Mouse (Mus musculus) midbrain, embryonic 14.5 days (tissue): ENCODE measurements around the gene Med28. TPM values are rescaled to one million over a fixed set of nuclear protein-coding genes. Genes with fewer than 3 reads are reported as not detected.

Source experiments
- ATAC-seq: fragments of 200-750 bp; cut with Nextera tagmentation; 2 replicates; pipeline ENCODE4 v1.8.0; 2017; ENCODE audit warnings: moderate number of reproducible peaks, moderate library complexity; ENCODE audit not compliant: low FRiP score, low TSS enrichment
- DNase-seq: peaks from one replicate; pipeline ENCODE4 v3.0.0-alpha.2; 2015
- H3K27ac ChIP-seq: fragments of 300-500 bp; sonication (generic); replicated peaks from 2 replicates; pipeline ENCODE4 v1.5.1; 2014; ENCODE audit warnings: mild to moderate bottlenecking, low read depth, low read length, moderate library complexity
- H3K27me3 ChIP-seq: fragments of 300-500 bp; sonication (generic); 2 replicates; pipeline ENCODE4 v1.6.1; 2014; ENCODE audit warnings: low read length, control low read depth, mixed read lengths; ENCODE audit not compliant: control insufficient read depth, insufficient read depth
- H3K36me3 ChIP-seq: fragments of 300-500 bp; sonication (generic); 2 replicates; pipeline ENCODE4 v1.6.1; 2014; ENCODE audit warnings: low read length, control low read depth; ENCODE audit not compliant: control insufficient read depth, insufficient read depth
- H3K4me1 ChIP-seq: fragments of 300-500 bp; sonication (generic); 2 replicates; pipeline ENCODE4 v1.6.1; 2014; ENCODE audit warnings: mild to moderate bottlenecking, antibody characterized with exemption, low read length, control low read depth; ENCODE audit not compliant: control insufficient read depth, insufficient read depth
- H3K4me2 ChIP-seq: fragments of 300-500 bp; sonication (generic); 2 replicates; pipeline ENCODE4 v1.6.1; 2014; ENCODE audit warnings: mild to moderate bottlenecking, low read length, moderate library complexity
- H3K4me3 ChIP-seq: fragments of 300-500 bp; sonication (generic); replicated peaks from 2 replicates; pipeline ENCODE4 v1.5.1; 2014; ENCODE audit warnings: low read depth, low read length
- H3K9ac ChIP-seq: fragments of 300-500 bp; sonication (generic); replicated peaks from 2 replicates; pipeline ENCODE4 v1.6.1; 2014; ENCODE audit warnings: mild to moderate bottlenecking, low read length, moderate library complexity
- H3K9me3 ChIP-seq: fragments of 300-500 bp; sonication (generic); 2 replicates; pipeline ENCODE4 v1.6.1; 2016; ENCODE audit warnings: low read length, control low read depth, mixed read lengths; ENCODE audit not compliant: control insufficient read depth
- WGBS: fragments of 180-500 bp; shearing (Covaris S2); extraction: QIAGEN DNeasy Blood & Tissue Kit; methylation state at CpG from one replicate; pipeline ENCODE4 v1.1.7; 2014; 5-methylcytosine and 5-hydroxymethylcytosine counted together
- polyA plus RNA-seq: library from polyadenylated mRNA; unstranded; fragments of >200 nt; fragmentation: Nextera tagmentation; extraction: Ambion mirVana; gene quantifications from 2 replicates; pipeline ENCODE4 v1.2.1, GENCODE M21; 2014

The Med28 gene
- polyA plus RNA-seq, 1 experiment from 2014 or later = 288 TPM

DNA sequence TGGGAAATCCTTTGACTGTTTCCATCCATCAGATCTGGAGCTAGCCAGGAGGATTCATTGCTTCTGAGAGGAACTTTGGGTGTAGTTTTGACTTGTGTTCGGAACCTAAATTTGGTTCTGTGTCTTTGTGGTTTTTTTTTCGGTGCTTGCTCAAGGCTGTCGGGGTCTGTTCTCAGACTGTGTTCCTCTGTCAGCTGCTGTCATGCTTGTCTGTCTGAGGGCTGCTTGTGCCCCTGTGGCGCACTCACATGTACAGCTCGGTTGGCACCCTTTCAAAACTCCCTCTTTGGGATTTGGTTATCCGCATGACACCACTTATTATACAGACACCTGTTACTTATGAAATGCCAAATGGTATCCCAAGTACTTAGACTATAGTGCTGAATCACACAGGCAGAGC is 1.6 kb downstream of the Med28 start:
- Histone ChIP-seq H3K27ac (no peak overlapping the region), H3K4me2 (peak overlapping the region; percentile 91), H3K36me3 (peaks cover 33% of the 10 kb centered on the region), H3K9me3 (no peaks in the 10 kb centered on the region), H3K4me3 (peak overlapping the region; percentile 97), H3K27me3 (no peaks in the 10 kb centered on the region), H3K4me1 (peaks cover 10% of the 10 kb centered on the region), H3K9ac (no peak overlapping the region)
- DNase-seq = no peak
- no peak for ATAC-seq
- 87% methylated on average over 6 of the region's 6 CpGs for WGBS

DNA sequence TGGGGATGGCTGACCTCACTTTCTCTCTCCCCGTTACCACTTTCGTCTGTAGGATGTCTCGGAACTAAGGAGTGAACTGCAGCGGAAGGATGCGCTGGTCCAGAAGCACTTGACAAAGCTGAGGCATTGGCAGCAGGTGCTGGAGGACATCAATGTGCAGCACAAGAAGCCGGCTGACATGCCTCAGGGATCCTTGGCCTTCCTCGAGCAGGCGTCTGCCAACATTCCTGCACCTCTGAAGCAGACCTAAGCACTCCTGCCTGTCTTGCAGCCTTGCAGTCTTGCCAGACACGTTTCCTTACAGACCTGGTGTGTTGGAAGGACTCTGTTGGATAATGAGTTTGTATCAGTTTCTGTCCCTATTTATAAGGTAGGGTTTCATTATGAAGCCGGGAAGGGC is 5.1 kb downstream of the Med28 start:
- no peaks in the 10 kb centered on the region for H3K9me3 ChIP-seq
- H3K36me3 ChIP-seq = peaks cover 64% of the 10 kb centered on the region
- no peak overlapping the region for H3K9ac ChIP-seq
- no peak overlapping the region for H3K27ac ChIP-seq
- no peak overlapping the region for H3K4me3 ChIP-seq
- H3K4me2 ChIP-seq = no peak overlapping the region
- H3K27me3 ChIP-seq = no peaks in the 10 kb centered on the region
- DNase-seq (no peak), ATAC-seq (no peak)
- WGBS = 94% methylated on average over 10 of the region's 10 CpGs
- H3K4me1 ChIP-seq = peaks cover 10% of the 10 kb centered on the region

DNA sequence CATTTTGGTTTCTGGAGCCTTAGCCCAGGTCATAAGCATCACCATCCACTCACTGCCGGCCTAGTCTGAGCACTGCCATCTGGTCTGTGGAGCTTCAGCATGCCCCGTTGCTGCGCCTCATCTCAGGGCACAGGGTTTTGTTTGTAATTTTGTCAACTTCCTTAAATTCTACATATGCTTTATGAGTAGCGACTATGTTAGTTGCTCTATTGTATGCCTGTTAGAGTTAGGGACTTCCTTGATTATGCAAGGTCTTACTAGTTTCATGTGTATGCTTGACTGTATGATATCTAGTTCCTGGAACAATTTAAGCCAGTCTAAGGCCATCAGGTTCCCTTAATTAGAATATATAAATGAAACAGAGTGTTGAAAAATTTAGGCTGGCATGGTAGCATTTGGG is 6.3 kb downstream of the Med28 start:
- H3K4me3 ChIP-seq = no peak overlapping the region
- H3K4me2 ChIP-seq = no peak overlapping the region
- H3K4me1 ChIP-seq = peaks cover 6% of the 10 kb centered on the region
- no peak overlapping the region for H3K9ac ChIP-seq
- no peaks in the 10 kb centered on the region for H3K9me3 ChIP-seq
- WGBS = 88% methylated on average over 4 of the region's 4 CpGs
- H3K27ac ChIP-seq = no peak overlapping the region
- H3K36me3 ChIP-seq = peaks cover 71% of the 10 kb centered on the region
- no peaks in the 10 kb centered on the region for H3K27me3 ChIP-seq
- no peak for DNase-seq
- ATAC-seq = no peak

DNA sequence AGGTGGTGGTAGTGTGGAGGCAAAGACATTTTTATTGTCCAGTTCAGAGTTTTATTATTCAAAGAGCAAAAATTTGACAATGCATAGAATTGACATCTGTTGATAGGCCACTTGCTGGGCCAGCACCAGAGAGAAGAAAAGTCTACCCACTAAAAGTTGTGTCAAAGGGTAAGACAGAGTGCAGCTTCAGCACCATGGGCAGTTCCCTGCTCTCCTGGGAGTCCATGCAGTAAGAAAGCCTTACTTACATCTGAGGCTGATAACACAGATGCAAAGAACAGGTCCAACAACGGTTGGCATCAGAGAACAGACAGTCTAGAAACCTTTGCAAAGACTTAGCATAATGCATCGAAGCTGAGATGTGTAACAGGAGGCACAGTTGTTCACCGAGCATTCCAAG is 9.7 kb downstream of the Med28 start:
- no peaks in the 10 kb centered on the region for H3K9me3 ChIP-seq
- H3K27me3 ChIP-seq = no peaks in the 10 kb centered on the region
- no peak overlapping the region for H3K4me2 ChIP-seq
- no peak overlapping the region for H3K4me3 ChIP-seq
- 94% methylated on average over 3 of the region's 3 CpGs for WGBS
- no peak overlapping the region for H3K27ac ChIP-seq
- ATAC-seq = no peak
- H3K36me3 ChIP-seq = peaks cover 59% of the 10 kb centered on the region
- H3K4me1 ChIP-seq = no peaks in the 10 kb centered on the region
- H3K9ac ChIP-seq = no peak overlapping the region
- no peak for DNase-seq

DNA sequence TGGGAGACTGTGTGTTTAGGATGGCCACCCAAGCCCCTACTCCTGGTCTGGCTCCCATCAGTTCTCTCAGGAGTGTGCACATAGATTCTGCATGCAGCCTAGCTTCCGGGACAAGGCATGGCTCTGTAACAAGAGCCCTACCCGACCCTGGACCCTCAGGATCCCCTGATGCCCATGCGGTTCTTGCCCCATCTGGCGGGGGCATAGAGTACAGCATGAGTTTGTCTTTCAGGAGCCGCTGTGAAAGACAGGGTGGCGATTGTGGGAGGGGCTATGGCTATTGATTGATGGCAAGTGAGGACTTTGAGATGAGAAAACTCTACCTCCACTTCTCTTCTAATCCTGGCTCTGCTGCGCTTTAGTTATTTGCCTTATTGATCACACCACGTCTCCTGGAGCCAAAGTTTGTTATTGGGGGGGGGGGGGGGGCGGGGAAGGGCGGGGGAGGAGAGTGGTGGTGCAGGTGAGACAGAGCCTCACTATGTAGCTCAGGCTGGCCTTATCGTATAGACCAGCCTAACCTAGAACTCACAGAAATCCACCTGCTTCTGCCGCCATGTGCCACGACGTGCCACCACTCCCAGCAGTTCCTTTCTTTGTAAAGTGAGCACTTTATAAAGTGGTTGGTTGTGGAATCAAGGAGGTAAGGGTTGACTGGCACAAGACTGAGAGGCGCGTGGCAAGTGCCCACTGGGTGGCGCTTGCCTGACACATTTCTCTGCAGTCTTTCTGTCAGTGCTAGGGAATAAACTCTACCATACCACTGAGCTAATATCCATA is 14.5 kb downstream of the Med28 start:
- peak; percentile 70 for DNase-seq
- H3K9ac ChIP-seq = no peak overlapping the region
- no peak overlapping the region for H3K27ac ChIP-seq
- H3K4me2 ChIP-seq = peak overlapping the region; percentile 4; the same call in 1 of the 2 replicates
- 7% methylated on average over 15 of the region's 17 CpGs for WGBS
- no peaks in the 10 kb centered on the region for H3K4me1 ChIP-seq
- H3K4me3 ChIP-seq = no peak overlapping the region
- no peaks in the 10 kb centered on the region for H3K27me3 ChIP-seq
- no peaks in the 10 kb centered on the region for H3K9me3 ChIP-seq
- peaks cover 15% of the 10 kb centered on the region for H3K36me3 ChIP-seq
- peak; percentile 64; the same call in 1 of the 2 replicates for ATAC-seq

DNA sequence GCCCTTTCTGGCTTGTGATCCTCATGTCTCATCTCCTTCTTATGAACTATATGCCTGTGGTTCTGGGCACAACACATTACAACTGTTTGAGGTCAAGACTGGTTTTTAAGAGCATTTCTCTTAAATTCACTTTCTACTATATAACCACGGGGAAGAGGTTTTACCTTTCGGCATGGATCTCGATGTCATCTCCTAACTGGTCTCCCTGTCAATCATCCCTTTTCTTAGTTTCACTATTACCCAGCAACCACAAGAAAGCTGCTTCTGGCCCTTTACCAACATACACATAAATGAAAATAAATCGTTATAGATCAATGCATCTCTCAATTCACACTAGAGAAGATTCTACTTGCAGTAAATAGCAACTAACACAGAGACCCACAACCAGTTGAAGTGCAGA is 15.1 kb downstream of the Med28 start:
- Histone ChIP-seq H3K36me3 (peaks cover 10% of the 10 kb centered on the region), H3K27ac (no peak overlapping the region), H3K9me3 (no peaks in the 10 kb centered on the region), H3K4me1 (no peaks in the 10 kb centered on the region), H3K4me3 (no peak overlapping the region), H3K9ac (no peak overlapping the region), H3K27me3 (no peaks in the 10 kb centered on the region), H3K4me2 (no peak overlapping the region)
- DNase-seq = no peak
- ATAC-seq = no peak
- 70% methylated on average over 4 of the region's 4 CpGs for WGBS

DNA sequence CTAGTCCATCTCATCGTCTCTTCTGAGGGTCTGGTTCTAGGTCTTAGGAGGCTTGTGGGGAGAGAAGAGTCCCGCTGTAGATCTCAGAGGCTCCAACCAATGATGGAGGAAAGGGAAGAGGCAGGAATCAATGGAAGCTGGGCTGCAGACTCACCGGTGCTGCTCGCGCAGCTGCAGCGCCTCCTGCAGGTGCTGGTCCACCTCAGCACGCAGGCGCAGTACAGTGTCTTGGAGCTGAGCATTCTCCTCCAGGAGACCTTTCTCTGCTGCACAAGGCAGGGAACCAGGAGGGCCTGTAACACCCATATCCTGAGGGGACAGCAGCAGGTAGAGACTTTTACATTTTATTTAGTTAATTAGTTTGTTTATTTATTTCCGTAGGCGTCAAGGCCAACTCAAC is 19.5 kb downstream of the Med28 start:
- H3K9me3 ChIP-seq = no peaks in the 10 kb centered on the region
- DNase-seq = peak; percentile 4
- ATAC-seq = no peak
- H3K4me1 ChIP-seq = no peaks in the 10 kb centered on the region
- H3K27ac ChIP-seq = no peak overlapping the region
- no peak overlapping the region for H3K4me3 ChIP-seq
- H3K9ac ChIP-seq = no peak overlapping the region
- H3K4me2 ChIP-seq = no peak overlapping the region
- H3K27me3 ChIP-seq = no peaks in the 10 kb centered on the region
- no peaks in the 10 kb centered on the region for H3K36me3 ChIP-seq
- WGBS = 68% methylated on average over 10 of the region's 10 CpGs

DNA sequence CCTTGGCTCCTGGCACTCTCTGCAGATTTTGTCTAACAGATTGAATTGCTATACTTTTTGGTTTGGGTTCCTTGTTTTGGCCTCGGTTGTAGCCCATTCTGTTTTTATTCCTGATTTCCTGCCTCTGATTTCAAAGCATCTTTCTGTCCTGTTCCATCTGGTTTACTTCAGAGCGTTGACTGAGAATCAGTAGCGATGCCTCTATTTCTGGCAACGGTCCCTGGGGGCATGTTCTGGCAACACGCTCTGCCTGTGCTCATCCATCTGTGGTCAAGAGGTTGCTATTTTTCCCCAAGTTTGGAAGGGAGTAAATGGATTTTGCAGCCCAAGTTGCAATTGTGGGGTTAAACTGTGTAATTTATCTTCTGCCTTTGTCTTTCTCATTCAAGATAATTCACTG is 23.3 kb downstream of the Med28 start:
- ATAC-seq (no peak), DNase-seq (peak; percentile 9)
- 83% methylated on average over 5 of the region's 5 CpGs for WGBS
- Histone ChIP-seq H3K27me3 (no peaks in the 10 kb centered on the region), H3K27ac (no peak overlapping the region), H3K9me3 (no peaks in the 10 kb centered on the region), H3K4me3 (no peak overlapping the region), H3K9ac (no peak overlapping the region), H3K4me2 (no peak overlapping the region), H3K4me1 (no peaks in the 10 kb centered on the region), H3K36me3 (no peaks in the 10 kb centered on the region)

DNA sequence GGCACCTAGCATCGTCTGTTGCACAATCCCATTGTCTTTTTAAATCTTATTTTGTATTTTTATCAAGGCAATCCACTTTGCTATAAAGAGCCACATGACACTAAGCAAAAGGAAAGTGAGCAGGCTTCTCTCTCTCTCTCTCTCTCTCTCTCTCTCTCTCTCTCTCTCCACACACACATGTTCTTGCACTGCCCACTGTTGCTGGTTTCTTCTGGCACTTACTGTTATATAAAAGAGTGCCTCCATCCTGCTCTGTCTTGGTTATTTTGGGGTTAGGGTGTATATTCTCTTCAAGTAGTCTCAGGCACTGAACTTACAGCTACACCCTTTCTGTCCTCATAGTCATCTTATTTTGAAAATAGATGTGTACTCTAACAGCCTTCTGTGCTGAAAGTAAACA is 29.6 kb downstream of the Med28 start:
- DNase-seq = no peak
- no peaks in the 10 kb centered on the region for H3K27me3 ChIP-seq
- H3K4me2 ChIP-seq = no peak overlapping the region
- H3K9ac ChIP-seq = no peak overlapping the region
- H3K27ac ChIP-seq = no peak overlapping the region
- H3K4me3 ChIP-seq = no peak overlapping the region
- H3K9me3 ChIP-seq = no peaks in the 10 kb centered on the region
- no peaks in the 10 kb centered on the region for H3K4me1 ChIP-seq
- no peak for ATAC-seq
- no peaks in the 10 kb centered on the region for H3K36me3 ChIP-seq
- WGBS = 87% methylated on average over 1 of the region's 1 CpGs
